Mouse (Mus musculus) bone marrow macrophage, adult 2 months (primary cell): Measurements from ENCODE around the gene Kbtbd6.

Source experiments
- CTCF ChIP-seq: IDR thresholded peaks from 2 replicates; pipeline ENCODE4 v1.5.1; 2012; ENCODE audit warnings: low read depth, mild to moderate bottlenecking, low read length, moderate library complexity
- POLR2A ChIP-seq: IDR thresholded peaks from 2 replicates; pipeline ENCODE4 v1.6.1; 2012; ENCODE audit warnings: mild to moderate bottlenecking, low read depth, low read length, borderline replicate concordance

GRCm38 (mm10) chr14:79489150-79489549, 37.5 kb downstream of the Kbtbd6 start:
- TF ChIP-seq CTCF, result no peak
- TF ChIP-seq POLR2A, result no peak
